Comparison of ENCODE assay signal across 12 mouse cellular contexts in genomic region chr6:48552918-48553317, GRCm38 (mm10). TPM values are rescaled to one million over a fixed set of nuclear protein-coding genes. Genes with fewer than 3 reads are reported as not detected.
DNase-seq lines count a peak whose midpoint lies in the region; ATAC-seq and TF ChIP-seq lines count a peak whose summit lies in the region.
"Had no signal": no experiment of that assay in that cellular context is flagged by ENCODE, and none has a peak within 500 bp of the region (broad histone marks: within the 10 kb centered on the region; RNA-seq: fewer than 3 reads in every experiment).

No protein-coding gene starts in this region.

- no peak for TF ChIP-seq POLR2A in heart, adult 2 months (IDR thresholded peaks at IDR 0.05; ENCODE audit: insufficient read depth, low read depth, low read length)
- TF ChIP-seq POLR2A in CH12.LX (IDR thresholded peaks at IDR 0.05; ENCODE audit: low read depth, low read length) = no peak

- no peak for ATAC-seq in intestine, postnatal 0 days

- peak; percentile 19 to 34 for DNase-seq in heart, adult 2 months
- DNase-seq in heart, postnatal 4 days = no peak
- peak; percentile 73 for DNase-seq in CH12.LX (ENCODE audit: extremely low read depth)
- DNase-seq in embryo, embryonic 10.5 days (ENCODE audit: low spot score) = peak; percentile 54
- peak; percentile 61 for DNase-seq in naive thymus-derived CD4-positive, alpha-beta T cell, adult 2 months (ENCODE audit: low read depth)
- DNase-seq in right cerebral cortex, postnatal 25 days = no peak
- no peak for DNase-seq in heart, adult 8-10 months (ENCODE audit: low spot score)

- no peak for TF ChIP-seq CTCF in heart, adult 2 months (IDR thresholded peaks at IDR 0.05)
- no peak for TF ChIP-seq CTCF in CH12.LX (conservative IDR thresholded peaks at IDR 0.05 in 1 of 2, IDR thresholded peaks at IDR 0.05 in 1 of 2; ENCODE audit: low read depth in 2 of 2, low read length in 2 of 2)
- TF ChIP-seq CTCF in intestine, postnatal 0 days (IDR thresholded peaks at IDR 0.05; ENCODE audit: low read depth) = no peak

- H3K4me1 ChIP-seq in heart, adult 2 months (ENCODE audit: control insufficient read depth, insufficient read depth, low read length) = peaks cover 6% of the 10 kb centered on the region
- peaks cover 4 to 14% of the 10 kb centered on the region in 2 experiments for H3K4me1 ChIP-seq in CH12.LX (ENCODE audit: control insufficient read depth in 1 of 2, insufficient read depth in 2 of 2)
- no peaks in the 10 kb centered on the region for H3K4me1 ChIP-seq in intestine, postnatal 0 days (replicated peaks; ENCODE audit: control insufficient read depth, insufficient read depth, low read length)

- intact Hi-C loops in heart, adult 2 months (cut with DNase I) = loop anchor here (5.0 kb wide), 1 partner anchor 106 kb away; the partner anchor contains the start of genes Sspo and Zfp467

- no peak overlapping the region for H3K4me2 ChIP-seq in CH12.LX (ENCODE audit: insufficient read depth, low read depth, poor library complexity, severe bottlenecking)
- no peak overlapping the region for H3K4me2 ChIP-seq in intestine, postnatal 0 days (replicated peaks; ENCODE audit: low read depth)
- H3K4me2 ChIP-seq: heart, embryonic 15.5 days; lung, embryonic 15.5 days had no signal

- H3K27ac ChIP-seq in heart, adult 2 months = no peak overlapping the region
- H3K27ac ChIP-seq in CH12.LX (ENCODE audit: insufficient read depth, low read depth) = no peak overlapping the region
- H3K27ac ChIP-seq in intestine, postnatal 0 days (ENCODE audit: low read depth, low read length) = no peak overlapping the region
- H3K27ac ChIP-seq: lung, embryonic 15.5 days had no signal

- in situ Hi-C loops in CH12.LX (cut with MboI; ENCODE audit: low pct_ligation_motif_present, low pct_unique_long_range_greater_than_20kb, low sequenced_read_pairs) = no loop called here

- no peaks in the 10 kb centered on the region for H3K9me3 ChIP-seq in CH12.LX (replicated peaks; ENCODE audit: low read length)
- no peaks in the 10 kb centered on the region for H3K9me3 ChIP-seq in intestine, postnatal 0 days (ENCODE audit: control insufficient read depth)
- H3K9me3 ChIP-seq: heart, embryonic 15.5 days; lung, embryonic 15.5 days had no signal

- H3K36me3 ChIP-seq in heart, adult 2 months (ENCODE audit: control insufficient read depth, insufficient read depth, low read length) = no peaks in the 10 kb centered on the region
- H3K36me3 ChIP-seq in CH12.LX (replicated peaks in 1 of 2; ENCODE audit: control insufficient read depth in 1 of 2, insufficient read depth in 1 of 2, low read length in 1 of 2) = peaks cover 0 to 7% of the 10 kb centered on the region in 2 experiments
- no peaks in the 10 kb centered on the region for H3K36me3 ChIP-seq in intestine, postnatal 0 days (ENCODE audit: control insufficient read depth, insufficient read depth)
- H3K36me3 ChIP-seq: heart, embryonic 15.5 days; lung, embryonic 15.5 days had no signal

- no peaks in the 10 kb centered on the region for H3K27me3 ChIP-seq in heart, adult 2 months (ENCODE audit: control insufficient read depth, insufficient read depth, low read length)
- H3K27me3 ChIP-seq in CH12.LX (replicated peaks) = peaks cover 41% of the 10 kb centered on the region
- H3K27me3 ChIP-seq in intestine, postnatal 0 days (replicated peaks; ENCODE audit: control insufficient read depth, insufficient read depth, low read length) = no peaks in the 10 kb centered on the region
- H3K27me3 ChIP-seq: heart, embryonic 15.5 days; lung, embryonic 15.5 days had no signal

- no peaks in the 10 kb centered on the region for H3K79me2 ChIP-seq in heart, adult 2 months (replicated peaks; ENCODE audit: control insufficient read depth, insufficient read depth, low read length)
- H3K79me2 ChIP-seq in CH12.LX (replicated peaks; ENCODE audit: control insufficient read depth, extremely low read depth, insufficient read depth, poor library complexity, severe bottlenecking) = no peaks in the 10 kb centered on the region

- no peak overlapping the region for H3K9ac ChIP-seq in heart, adult 2 months (ENCODE audit: low read depth, low read length)
- H3K9ac ChIP-seq in CH12.LX (ENCODE audit: insufficient read depth, low read depth) = no peak overlapping the region
- no peak overlapping the region for H3K9ac ChIP-seq in intestine, postnatal 0 days (ENCODE audit: low read depth, low read length)
- H3K9ac ChIP-seq: heart, embryonic 15.5 days; lung, embryonic 15.5 days had no signal

- no peak for TF ChIP-seq EP300 in heart, adult 2 months (IDR thresholded peaks at IDR 0.05; ENCODE audit: insufficient read depth, low read depth, low read length)
- no peak for TF ChIP-seq EP300 in CH12.LX (IDR thresholded peaks at IDR 0.05; ENCODE audit: low read length)

- TF ChIP-seq RAD21 in CH12.LX (IDR thresholded peaks at IDR 0.05; ENCODE audit: low read depth, low read length) = no peak

- dilution Hi-C loops in CH12.LX (cut with MboI; ENCODE audit: extremely low pct_ligation_motif_present, extremely low pct_unique_long_range_greater_than_20kb, low sequenced_read_pairs) = no loop called here

- WGBS in heart, adult 2 months = 65% methylated on average over 4 of the region's 4 CpGs
- WGBS in intestine, postnatal 0 days = 49% methylated on average over 4 of the region's 4 CpGs

- no peak overlapping the region for H3K4me3 ChIP-seq in heart, adult 2 months
- no peak overlapping the region for H3K4me3 ChIP-seq in CH12.LX (replicated peaks in 1 of 3; ENCODE audit: low read depth in 2 of 3, low read length in 2 of 3, poor library complexity in 1 of 3)
- no peak overlapping the region for H3K4me3 ChIP-seq in intestine, postnatal 0 days (ENCODE audit: low read depth, low read length)
- H3K4me3 ChIP-seq: heart, embryonic 15.5 days; lung, embryonic 15.5 days had no signal

TF ChIP-seq in CH12.LX, 34 proteins besides CTCF, POLR2A, EP300 and RAD21 (continues in another document):
- TF ChIP-seq TCF12 (IDR thresholded peaks at IDR 0.05; ENCODE audit: low read depth, low read length) (no peak), MAFK (IDR thresholded peaks at IDR 0.05; ENCODE audit: insufficient replicate concordance, low read length) (no peak), JUN (IDR thresholded peaks at IDR 0.05; ENCODE audit: insufficient read depth, low read depth, low read length) (no peak), NRF1 (IDR thresholded peaks at IDR 0.05; ENCODE audit: low read depth, low read length) (no peak), BHLHE40 (IDR thresholded peaks at IDR 0.05; ENCODE audit: low read depth, low read length) (no peak), USF1 (IDR thresholded peaks at IDR 0.05; ENCODE audit: low read depth, low read length) (no peak), SIN3A (IDR thresholded peaks at IDR 0.05; ENCODE audit: low read length) (peak; percentile 98), UBTF (IDR thresholded peaks at IDR 0.05; ENCODE audit: low read depth, low read length) (no peak), E2F4 (IDR thresholded peaks at IDR 0.05; ENCODE audit: insufficient replicate concordance, low read depth, low read length) (no peak), ZNF384 (IDR thresholded peaks at IDR 0.05; ENCODE audit: low read depth, low read length) (no peak), RCOR1 (conservative IDR thresholded peaks at IDR 0.05; ENCODE audit: low read depth, low read length) (no peak), MYC (IDR thresholded peaks at IDR 0.05; ENCODE audit: low read depth, low read length) (no peak), ZC3H11A (IDR thresholded peaks at IDR 0.05; ENCODE audit: low read depth, low read length) (no peak)

RNA-seq across cellular contexts. Expression of gene Lrrc61, which starts 1.7 kb away (rescaled TPM):
- total RNA-seq in heart, adult 2 months (2021) = 10 to 100 TPM; 14.9 to 16.6 TPM
- 13.9 and 19.8 TPM in 2 replicates for polyA plus RNA-seq in heart, adult 2 months (2012; rRNA removed)
- 1 to 10 TPM; 7.5 to 9.1 TPM for total RNA-seq in heart, postnatal 4 days (2021)
- total RNA-seq in CH12.LX (2012; rRNA removed) = 8.1 and 13.7 TPM in 2 replicates
- total RNA-seq in CH12.LX (2014; rRNA removed) = 3.8 and 5.6 TPM in 2 replicates
- polyA plus RNA-seq in CH12.LX (2012; ENCODE audit: insufficient read length, low read depth) = 9.4 and 14.2 TPM in 2 replicates
- polyA plus RNA-seq in intestine, postnatal 0 days (2015; fragmentation: Nextera tagmentation; extraction: Ambion mirVana) = 7.6 and 9.5 TPM in 2 replicates
- total RNA-seq in heart, adult 8-10 months (2022) = 10 to 100 TPM; 17.7 to 20.1 (median 18.8) TPM

RNA-seq across cellular contexts. Expression of gene Atp6v0e2, which starts 15.5 kb away (rescaled TPM):
- total RNA-seq in heart, adult 2 months (2021) = 10 to 100 TPM; 17.8 to 18.1 TPM
- polyA plus RNA-seq in heart, adult 2 months (2012; rRNA removed) = 18.5 and 24.3 TPM in 2 replicates
- total RNA-seq in heart, postnatal 4 days (2021) = 10 to 100 TPM; 14.0 to 16.4 TPM
- total RNA-seq in CH12.LX (2012; rRNA removed) (not detected in 2 replicates), CH12.LX (2014; rRNA removed) (not detected in 2 replicates)
- polyA plus RNA-seq in CH12.LX (2012; ENCODE audit: insufficient read length, low read depth) = not detected in 2 replicates
- 23.7 and 23.8 TPM in 2 replicates for polyA plus RNA-seq in intestine, postnatal 0 days (2015; fragmentation: Nextera tagmentation; extraction: Ambion mirVana)
- total RNA-seq in heart, adult 8-10 months (2022) = 10 to 100 TPM; 18.1 to 27.4 (median 23.3) TPM

RNA-seq across cellular contexts. Expression of gene Rarres2, which starts 19.7 kb away (rescaled TPM):
- total RNA-seq in heart, adult 2 months (2021) = 10 to 100 TPM; 70.9 to 82.4 TPM
- polyA plus RNA-seq in heart, adult 2 months (2012; rRNA removed) = 93.7 and 99.3 TPM in 2 replicates
- 10 to 100 TPM; 69.3 to 70.3 TPM for total RNA-seq in heart, postnatal 4 days (2021)
- total RNA-seq in CH12.LX (2012; rRNA removed) (0.46 and 0.72 TPM in 2 replicates), CH12.LX (2014; rRNA removed) (not detected in 2 replicates)
- not detected in 2 replicates for polyA plus RNA-seq in CH12.LX (2012; ENCODE audit: insufficient read length, low read depth)
- 154 and 162 TPM in 2 replicates for polyA plus RNA-seq in intestine, postnatal 0 days (2015; fragmentation: Nextera tagmentation; extraction: Ambion mirVana)
- total RNA-seq in heart, adult 8-10 months (2022) = 100 to 1,000 TPM in 1 of 4 experiments, 10 to 100 TPM in 3; 62.1 to 108 (median 77.5) TPM

RNA-seq across cellular contexts. Expression of gene Gm45021, which starts 36.5 kb away (rescaled TPM):
- not detected for total RNA-seq in heart, adult 2 months (2021)
- polyA plus RNA-seq in heart, adult 2 months (2012; rRNA removed) = not detected in 2 replicates
- total RNA-seq in heart, postnatal 4 days (2021) = not detected
- total RNA-seq in CH12.LX (2012; rRNA removed) (not detected in 2 replicates), CH12.LX (2014; rRNA removed) (not detected in 2 replicates)
- not detected in 2 replicates for polyA plus RNA-seq in CH12.LX (2012; ENCODE audit: insufficient read length, low read depth)
- polyA plus RNA-seq in intestine, postnatal 0 days (2015; fragmentation: Nextera tagmentation; extraction: Ambion mirVana) = not detected in 2 replicates
- total RNA-seq in heart, adult 8-10 months (2022) = not detected
- polyA plus RNA-seq: brain, embryonic 14.5 days; heart, embryonic 15.5 days; lung, embryonic 15.5 days; spleen, adult 2 months had no signal

RNA-seq across cellular contexts. Expression of gene Repin1, which starts 40.8 kb away (rescaled TPM):
- 10 to 100 TPM; 30.0 to 33.2 TPM for total RNA-seq in heart, adult 2 months (2021)
- polyA plus RNA-seq in heart, adult 2 months (2012; rRNA removed) = 27.7 and 33.1 TPM in 2 replicates
- 10 to 100 TPM; 30.4 to 31.2 TPM for total RNA-seq in heart, postnatal 4 days (2021)
- total RNA-seq in CH12.LX (2012; rRNA removed) (23.6 and 28.0 TPM in 2 replicates), CH12.LX (2014; rRNA removed) (11.5 and 12.8 TPM in 2 replicates)
- polyA plus RNA-seq in CH12.LX (2012; ENCODE audit: insufficient read length, low read depth) = 9.7 and 10.7 TPM in 2 replicates
- 11.3 and 12.0 TPM in 2 replicates for polyA plus RNA-seq in intestine, postnatal 0 days (2015; fragmentation: Nextera tagmentation; extraction: Ambion mirVana)
- 10 to 100 TPM; 35.5 to 40.9 (median 36.3) TPM for total RNA-seq in heart, adult 8-10 months (2022)

Comparison
In these comparisons a context has a peak if more than half of its experiments do, and no peak if none do; other contexts are left out.
1. DNase-seq: peak in heart, adult 2 months (2 of 2), CH12.LX (single experiment), embryo, embryonic 10.5 days (single experiment) and naive thymus-derived CD4-positive, alpha-beta T cell, adult 2 months (single experiment); none in heart, postnatal 4 days (single experiment), right cerebral cortex, postnatal 25 days (single experiment) and heart, adult 8-10 months (single experiment).
2. RNA of gene Atp6v0e2, which starts 15.5 kb away (total RNA-seq): 18.1 to 27.4 TPM in heart, adult 8-10 months, 17.8 to 18.1 TPM in heart, adult 2 months and 14.0 to 16.4 TPM in heart, postnatal 4 days; not detected in CH12.LX; every median in the first group is over 10 times any median in the second.
3. RNA of gene Rarres2, which starts 19.7 kb away (total RNA-seq): 62.1 to 108 TPM in heart, adult 8-10 months, 70.9 to 82.4 TPM in heart, adult 2 months and 69.3 to 70.3 TPM in heart, postnatal 4 days; 0.46 to 0.72 TPM in CH12.LX; every median in the first group is over 10 times any median in the second.